ENCODE assay signal across 30 mouse cellular contexts in the genomic region with DNA sequence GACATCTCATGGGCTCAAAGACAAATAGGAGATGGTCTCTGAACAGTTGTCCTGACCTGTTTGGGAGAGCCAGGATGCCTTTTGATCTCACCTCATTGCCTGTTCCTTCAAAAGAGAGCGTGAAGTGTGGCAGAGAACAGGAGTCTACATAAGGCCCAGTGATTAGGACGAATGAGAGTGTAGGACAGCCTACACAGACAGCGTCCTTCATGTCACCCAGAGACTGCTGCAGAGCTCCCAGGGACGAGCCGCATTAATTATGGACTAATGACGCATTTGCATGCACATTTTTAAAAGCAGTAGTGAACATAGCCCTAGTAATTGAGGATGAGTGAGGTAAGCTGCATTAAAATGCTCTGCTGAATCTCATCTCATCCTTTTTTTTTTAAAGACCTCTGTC.
DNase-seq lines count a peak whose midpoint lies in the region; ATAC-seq and TF ChIP-seq lines count a peak whose summit lies in the region.
"Had no signal": no experiment of that assay in that cellular context is flagged by ENCODE, and none has a peak within 500 bp of the region (broad histone marks: within the 10 kb centered on the region; RNA-seq: fewer than 3 reads in every experiment).

No protein-coding gene starts in this region.

- no peak overlapping the region for H3K4me3 ChIP-seq in hindbrain, embryonic 12.5 days
- H3K4me3 ChIP-seq in hindbrain, embryonic 14.5 days (replicated peaks; ENCODE audit: low read length) = no peak overlapping the region
- no peak overlapping the region for H3K4me3 ChIP-seq in midbrain, embryonic 15.5 days
- H3K4me3 ChIP-seq in midbrain, embryonic 11.5 days (ENCODE audit: low read depth, low read length) = no peak overlapping the region
- H3K4me3 ChIP-seq in forebrain, embryonic 12.5 days (replicated peaks) = no peak overlapping the region
- H3K4me3 ChIP-seq in forebrain, postnatal 0 days (ENCODE audit: low read depth, low read length) = no peak overlapping the region
- H3K4me3 ChIP-seq: embryonic facial prominence, embryonic 15.5 days; gastrocnemius, adult 2 months; limb, embryonic 10.5 days; limb, embryonic 15.5 days had no signal

- H3K36me3 ChIP-seq in hindbrain, embryonic 12.5 days = no peaks in the 10 kb centered on the region
- H3K36me3 ChIP-seq in hindbrain, embryonic 14.5 days (replicated peaks; ENCODE audit: control insufficient read depth, insufficient read depth) = no peaks in the 10 kb centered on the region
- no peaks in the 10 kb centered on the region for H3K36me3 ChIP-seq in midbrain, embryonic 15.5 days (replicated peaks)
- no peaks in the 10 kb centered on the region for H3K36me3 ChIP-seq in midbrain, embryonic 11.5 days (ENCODE audit: control insufficient read depth, insufficient read depth, low read length)
- no peaks in the 10 kb centered on the region for H3K36me3 ChIP-seq in forebrain, embryonic 12.5 days (replicated peaks)
- no peaks in the 10 kb centered on the region for H3K36me3 ChIP-seq in forebrain, postnatal 0 days (ENCODE audit: insufficient read depth)
- H3K36me3 ChIP-seq: embryonic facial prominence, embryonic 15.5 days; limb, embryonic 10.5 days; limb, embryonic 15.5 days had no signal

- WGBS in hindbrain, embryonic 12.5 days = 60% methylated on average over 6 of the region's 6 CpGs
- WGBS in hindbrain, embryonic 14.5 days = 43% methylated on average over 6 of the region's 6 CpGs
- WGBS in midbrain, embryonic 15.5 days = 47% methylated on average over 6 of the region's 6 CpGs
- 83% methylated on average over 6 of the region's 6 CpGs for WGBS in midbrain, embryonic 11.5 days
- WGBS in forebrain, embryonic 12.5 days = 24% methylated on average over 6 of the region's 6 CpGs
- 18% methylated on average over 6 of the region's 6 CpGs for whole genome bisulfite sequencing in forebrain, postnatal 0 days

- H3K27me3 ChIP-seq in hindbrain, embryonic 12.5 days = no peaks in the 10 kb centered on the region
- no peaks in the 10 kb centered on the region for H3K27me3 ChIP-seq in hindbrain, embryonic 14.5 days (ENCODE audit: control insufficient read depth, insufficient read depth, low read length)
- H3K27me3 ChIP-seq in midbrain, embryonic 15.5 days (replicated peaks) = no peaks in the 10 kb centered on the region
- no peaks in the 10 kb centered on the region for H3K27me3 ChIP-seq in midbrain, embryonic 11.5 days (ENCODE audit: control insufficient read depth, insufficient read depth, low read length)
- H3K27me3 ChIP-seq in forebrain, embryonic 12.5 days = no peaks in the 10 kb centered on the region
- no peaks in the 10 kb centered on the region; the same call in none of the 2 replicates for H3K27me3 ChIP-seq in forebrain, postnatal 0 days (ENCODE audit: insufficient read depth, low read length)
- H3K27me3 ChIP-seq: embryonic facial prominence, embryonic 15.5 days; limb, embryonic 15.5 days had no signal

- peaks cover 9% of the 10 kb centered on the region for H3K4me1 ChIP-seq in hindbrain, embryonic 12.5 days
- no peaks in the 10 kb centered on the region for H3K4me1 ChIP-seq in hindbrain, embryonic 14.5 days (replicated peaks; ENCODE audit: control insufficient read depth, insufficient read depth, low read length)
- 0 out of 2 replicates have a peak, but pooled peaks cover 7% of the 10 kb centered on the region for H3K4me1 ChIP-seq in midbrain, embryonic 15.5 days
- H3K4me1 ChIP-seq in midbrain, embryonic 11.5 days (ENCODE audit: control insufficient read depth, insufficient read depth, low read length) = peaks cover 7% of the 10 kb centered on the region; the same call in 1 of the 2 replicates
- H3K4me1 ChIP-seq in forebrain, embryonic 12.5 days = peaks cover 18% of the 10 kb centered on the region
- no peaks in the 10 kb centered on the region for H3K4me1 ChIP-seq in forebrain, postnatal 0 days (ENCODE audit: insufficient read depth)
- H3K4me1 ChIP-seq: embryonic facial prominence, embryonic 15.5 days had no signal

- H3K4me2 ChIP-seq in hindbrain, embryonic 12.5 days (replicated peaks) = no peak overlapping the region
- H3K4me2 ChIP-seq in hindbrain, embryonic 14.5 days (replicated peaks) = no peak overlapping the region
- no peak overlapping the region for H3K4me2 ChIP-seq in midbrain, embryonic 15.5 days
- H3K4me2 ChIP-seq in midbrain, embryonic 11.5 days = no peak overlapping the region
- H3K4me2 ChIP-seq in forebrain, embryonic 12.5 days = no peak overlapping the region
- H3K4me2 ChIP-seq in forebrain, postnatal 0 days (ENCODE audit: low read depth) = no peak overlapping the region
- H3K4me2 ChIP-seq: embryonic facial prominence, embryonic 15.5 days; limb, embryonic 15.5 days had no signal

- DNase-seq in hindbrain, embryonic 14.5 days (ENCODE audit: low spot score) = no peak
- no peak for DNase-seq in midbrain, embryonic 11.5 days (ENCODE audit: low spot score, missing footprints)
- DNase-seq in forebrain, postnatal 0 days = no peak
- DNase-seq in frontal cortex, postnatal 10 days (ENCODE audit: low spot score in 2 of 2) = no peak
- no peak for DNase-seq in gastrocnemius, postnatal 4 days (ENCODE audit: low spot score in 2 of 2)
- DNase-seq: adrenal gland, adult 2 months; adrenal gland, postnatal 36 days; cerebellum, adult 2 months; cerebellum, postnatal 14 days; gastrocnemius, adult 2 months; gastrocnemius, postnatal 36 days; heart, postnatal 14 days; kidney, adult 9 months; kidney, postnatal 10 days; layer of hippocampus, postnatal 36 days; lung, adult 2 months; lung, postnatal 10 days; right cerebral cortex, adult 18-20 months; spleen, adult 18-20 months; thymus, postnatal 25 days had no signal

- no peak for ATAC-seq in hindbrain, embryonic 12.5 days (ENCODE audit: low FRiP score)
- ATAC-seq in hindbrain, embryonic 14.5 days (ENCODE audit: low FRiP score) = no peak
- ATAC-seq in midbrain, embryonic 15.5 days (replicated peaks) = 0 out of 2 replicates have a peak, but pooled peaks have one; percentile 52
- no peak for ATAC-seq in midbrain, embryonic 11.5 days (ENCODE audit: low FRiP score)
- peak; percentile 61 for ATAC-seq in forebrain, embryonic 12.5 days (ENCODE audit: low FRiP score)
- ATAC-seq in forebrain, postnatal 0 days = no peak
- ATAC-seq: hindbrain, embryonic 16.5 days; intestine, postnatal 0 days had no signal

- TF ChIP-seq CTCF in forebrain, postnatal 0 days (IDR thresholded peaks at IDR 0.05; ENCODE audit: low read depth) = no peak

- H3K9me3 ChIP-seq in hindbrain, embryonic 12.5 days (replicated peaks) = no peaks in the 10 kb centered on the region
- H3K9me3 ChIP-seq in hindbrain, embryonic 14.5 days (ENCODE audit: control insufficient read depth, low read length) = no peaks in the 10 kb centered on the region
- no peaks in the 10 kb centered on the region for H3K9me3 ChIP-seq in midbrain, embryonic 15.5 days
- no peaks in the 10 kb centered on the region for H3K9me3 ChIP-seq in midbrain, embryonic 11.5 days (ENCODE audit: control insufficient read depth, low read length)
- H3K9me3 ChIP-seq in forebrain, embryonic 12.5 days = no peaks in the 10 kb centered on the region
- 0 out of 2 replicates have a peak, but pooled peaks cover 4% of the 10 kb centered on the region for H3K9me3 ChIP-seq in forebrain, postnatal 0 days (ENCODE audit: low read length)
- H3K9me3 ChIP-seq: embryonic facial prominence, embryonic 15.5 days; limb, embryonic 10.5 days; limb, embryonic 15.5 days had no signal

- no peak overlapping the region for H3K9ac ChIP-seq in hindbrain, embryonic 12.5 days
- H3K9ac ChIP-seq in hindbrain, embryonic 14.5 days = no peak overlapping the region
- no peak overlapping the region for H3K9ac ChIP-seq in midbrain, embryonic 15.5 days
- H3K9ac ChIP-seq in midbrain, embryonic 11.5 days (ENCODE audit: low read length) = no peak overlapping the region
- no peak overlapping the region for H3K9ac ChIP-seq in forebrain, embryonic 12.5 days
- no peak overlapping the region for H3K9ac ChIP-seq in forebrain, postnatal 0 days
- H3K9ac ChIP-seq: embryonic facial prominence, embryonic 15.5 days; limb, embryonic 15.5 days; liver, embryonic 14.5 days had no signal

- peak overlapping the region; percentile 45; the same call in 1 of the 2 replicates for H3K27ac ChIP-seq in hindbrain, embryonic 12.5 days
- H3K27ac ChIP-seq in hindbrain, embryonic 14.5 days = no peak overlapping the region
- H3K27ac ChIP-seq in midbrain, embryonic 15.5 days = no peak overlapping the region
- no peak overlapping the region for H3K27ac ChIP-seq in midbrain, embryonic 11.5 days (ENCODE audit: low read depth, low read length)
- peak overlapping the region; percentile 63 for H3K27ac ChIP-seq in forebrain, embryonic 12.5 days
- peak overlapping the region; percentile 29; the same call in 1 of the 2 replicates for H3K27ac ChIP-seq in forebrain, postnatal 0 days (ENCODE audit: low read depth, low read length)
- H3K27ac ChIP-seq: embryonic facial prominence, embryonic 15.5 days; gastrocnemius, adult 2 months; limb, embryonic 10.5 days; limb, embryonic 15.5 days; liver, embryonic 14.5 days; macrophage had no signal

Comparison
In these comparisons a context has a peak if more than half of its experiments do, and no peak if none do; other contexts are left out.
1. ATAC-seq: peak in midbrain, embryonic 15.5 days (single experiment) and forebrain, embryonic 12.5 days (single experiment); none in hindbrain, embryonic 12.5 days (single experiment), hindbrain, embryonic 14.5 days (single experiment), midbrain, embryonic 11.5 days (single experiment) and forebrain, postnatal 0 days (single experiment).
2. H3K27ac ChIP-seq: peak in hindbrain, embryonic 12.5 days (single experiment), forebrain, embryonic 12.5 days (single experiment) and forebrain, postnatal 0 days (single experiment); none in hindbrain, embryonic 14.5 days (single experiment), midbrain, embryonic 15.5 days (single experiment) and midbrain, embryonic 11.5 days (single experiment).